Mouse (Mus musculus) liver, embryonic 13.5 days (tissue): ENCODE data around the gene Arhgef9. TPM values are rescaled to one million over a fixed set of nuclear protein-coding genes. Genes with fewer than 3 reads are reported as not detected.

ENCODE experiments used
- ATAC-seq: fragments of 200-750 bp; cut with Nextera tagmentation; 2 replicates; pipeline ENCODE4 v1.8.0; 2017; ENCODE audit warnings: low read depth, mild to moderate bottlenecking, moderate number of reproducible peaks, moderate library complexity
- DNase-seq: peaks from one replicate; pipeline ENCODE4 v3.0.0; 2022
- H3K27ac ChIP-seq: fragments of 300-500 bp; sonication (generic); 2 replicates; pipeline ENCODE4 v1.5.1; 2015; ENCODE audit warnings: moderate library complexity, mild to moderate bottlenecking, inconsistent platforms
- H3K27me3 ChIP-seq: fragments of 300-500 bp; sonication (generic); 2 replicates; pipeline ENCODE4 v1.6.1; 2015; ENCODE audit warnings: mild to moderate bottlenecking, inconsistent platforms
- H3K36me3 ChIP-seq: fragments of 300-500 bp; sonication (generic); 2 replicates; pipeline ENCODE4 v1.6.1; 2015; ENCODE audit warnings: mild to moderate bottlenecking, inconsistent platforms
- H3K4me1 ChIP-seq: fragments of 300-500 bp; sonication (generic); replicated peaks from 2 replicates; pipeline ENCODE4 v1.6.1; 2015; ENCODE audit warnings: inconsistent platforms
- H3K4me2 ChIP-seq: fragments of 300-500 bp; sonication (generic); 2 replicates; pipeline ENCODE4 v1.6.1; 2015; ENCODE audit warnings: inconsistent platforms, mild to moderate bottlenecking, moderate library complexity
- H3K4me3 ChIP-seq: fragments of 300-500 bp; sonication (generic); replicated peaks from 2 replicates; pipeline ENCODE4 v1.5.1; 2015; ENCODE audit warnings: mild to moderate bottlenecking, inconsistent platforms
- H3K9ac ChIP-seq: fragments of 300-500 bp; sonication (generic); 2 replicates; pipeline ENCODE4 v1.6.1; 2015; ENCODE audit warnings: mild to moderate bottlenecking, inconsistent platforms
- H3K9me3 ChIP-seq: fragments of 300-500 bp; sonication (generic); replicated peaks from 2 replicates; pipeline ENCODE4 v1.6.1; 2016; ENCODE audit warnings: inconsistent platforms
- WGBS: fragments of 180-500 bp; shearing (Covaris S2); methylation state at CpG from one replicate; pipeline ENCODE4 v1.1.7; 2015; ENCODE audit not compliant: insufficient replicate concordance; 5-methylcytosine and 5-hydroxymethylcytosine counted together
- polyA plus RNA-seq: library from polyadenylated mRNA; unstranded; fragments of >200 nt; fragmentation: Nextera tagmentation; extraction: Ambion mirVana; gene quantifications from 2 replicates; pipeline ENCODE4 v1.2.1, GENCODE M21; 2015

The Arhgef9 gene
- 1.1 and 1.5 TPM in 2 replicates for polyA plus RNA-seq

DNA sequence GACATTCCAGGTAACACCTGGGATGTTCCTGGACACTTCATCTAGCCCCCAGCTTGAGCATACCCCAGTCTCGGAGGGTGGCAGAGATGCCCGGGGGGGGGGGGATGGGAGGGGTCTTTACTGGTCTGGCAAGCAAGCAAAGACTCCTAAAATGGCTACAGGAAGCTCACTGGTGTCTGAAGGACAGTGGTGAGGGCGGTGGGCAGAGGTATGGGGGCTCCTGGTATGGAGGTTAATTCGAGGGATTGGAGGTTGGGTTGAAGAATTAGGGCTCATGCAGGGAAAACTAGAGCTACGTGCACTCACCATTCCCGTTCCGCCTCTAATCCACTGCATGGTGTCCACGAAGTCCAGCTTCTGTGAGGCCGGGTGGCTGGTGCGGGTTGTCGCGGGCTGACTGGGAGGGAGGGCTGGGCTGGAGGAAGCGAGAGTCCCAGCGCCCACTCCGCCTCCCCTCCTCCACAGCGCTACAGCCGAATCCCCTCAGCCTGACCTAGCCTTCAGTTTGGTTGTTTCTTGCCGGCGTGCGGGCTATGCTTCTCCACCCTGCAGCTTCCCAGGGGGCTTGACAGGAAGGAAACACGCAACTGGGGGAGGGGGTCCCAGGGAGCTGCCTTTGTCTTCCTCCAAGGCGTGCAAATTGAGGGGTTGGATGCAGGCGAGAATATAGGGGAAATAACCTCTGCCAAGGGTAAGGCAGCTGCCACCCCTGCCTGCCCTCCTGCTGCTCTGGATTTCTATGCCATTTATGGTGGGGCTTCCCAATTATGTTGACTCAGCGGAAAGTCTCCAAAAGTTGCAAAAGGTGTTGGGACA is at the start of gene Arhgef9:
TSS of gene Arhgef9 (minus strand) at position 753 of the 816 bp plus-strand sequence.
- H3K9ac ChIP-seq = no peak within 1 kb of the TSS
- H3K9me3 ChIP-seq = no peaks in the 10 kb centered on the region
- WGBS = 15% methylated on average over 24 of the region's 24 CpGs
- H3K4me1 ChIP-seq = no peaks in the 10 kb centered on the region
- no peaks in the 10 kb centered on the region for H3K36me3 ChIP-seq
- peak within 1 kb of the TSS; percentile 51 for H3K4me2 ChIP-seq
- no peaks in the 10 kb centered on the region; the same call in 1 of the 2 replicates for H3K27me3 ChIP-seq
- DNase-seq = no peak
- peak within 1 kb of the TSS; percentile 25 for H3K4me3 ChIP-seq
- H3K27ac ChIP-seq = no peak within 1 kb of the TSS
- ATAC-seq = no peak

DNA sequence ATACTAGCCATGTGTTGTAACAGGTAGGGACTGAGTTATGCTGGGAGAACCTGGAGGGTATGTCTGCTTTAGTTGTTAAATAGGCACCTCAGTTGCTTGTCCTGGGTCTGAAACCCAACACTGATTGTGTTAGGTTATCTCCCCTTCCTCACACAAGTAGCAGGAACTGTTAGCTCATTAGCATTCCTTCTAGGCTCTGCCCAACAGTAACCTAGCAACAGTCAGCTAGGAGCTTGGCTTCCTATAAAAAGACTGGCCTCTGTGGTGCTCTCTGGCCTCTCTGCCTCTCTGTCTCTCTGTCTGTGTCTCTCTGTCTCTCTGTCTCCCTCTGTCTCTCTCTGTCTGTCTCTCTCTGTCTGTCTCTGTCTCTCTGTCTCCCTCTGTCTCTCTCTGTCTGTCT is 42.2 kb upstream of the Arhgef9 start:
- Histone ChIP-seq H3K27me3 (no peaks in the 10 kb centered on the region), H3K27ac (no peak overlapping the region), H3K36me3 (no peaks in the 10 kb centered on the region), H3K4me2 (no peak overlapping the region), H3K4me1 (no peaks in the 10 kb centered on the region), H3K4me3 (no peak overlapping the region), H3K9ac (no peak overlapping the region), H3K9me3 (no peaks in the 10 kb centered on the region)
- ATAC-seq = no peak
- no peak for DNase-seq

DNA sequence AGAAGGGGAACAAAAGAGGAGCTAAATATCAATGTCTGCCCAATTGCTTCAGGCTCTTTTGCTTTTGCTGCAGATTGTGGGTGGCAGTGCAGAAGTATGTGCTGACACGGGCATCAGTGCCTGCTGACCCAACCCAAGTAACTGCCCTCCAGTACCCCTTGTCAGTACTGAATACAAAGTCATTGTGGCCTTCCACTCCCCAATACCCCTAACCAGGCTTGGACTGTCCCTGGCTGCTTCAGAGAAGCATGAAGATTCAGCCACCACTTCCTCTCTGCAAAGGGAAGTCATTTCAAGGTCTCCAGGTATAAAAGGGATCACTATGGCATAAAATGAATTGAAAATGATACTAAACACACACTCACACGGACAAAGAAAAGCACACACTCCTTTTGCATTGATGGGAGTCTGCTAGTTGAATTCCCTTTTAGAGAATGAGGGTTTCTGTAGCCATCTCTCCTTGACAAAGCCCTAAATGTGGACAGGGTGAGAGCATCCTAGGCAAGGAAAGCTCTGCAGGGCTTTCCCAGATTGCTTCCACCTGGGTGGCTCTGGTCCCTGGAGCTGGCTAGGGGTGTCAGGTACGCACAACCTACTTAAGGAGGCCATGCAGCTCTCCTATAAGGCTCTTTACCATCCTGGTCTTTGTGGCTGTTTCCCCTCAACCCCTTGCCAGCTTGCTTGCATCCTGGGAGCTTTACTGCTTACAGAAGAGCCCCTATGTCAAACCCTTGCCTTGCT is 1.1 kb downstream of the Arhgef9 start:
- DNase-seq (no peak), ATAC-seq (no peak)
- Histone ChIP-seq H3K27me3 (no peaks in the 10 kb centered on the region; the same call in 1 of the 2 replicates), H3K36me3 (no peaks in the 10 kb centered on the region), H3K4me3 (no peak overlapping the region), H3K9ac (no peak overlapping the region), H3K4me1 (no peaks in the 10 kb centered on the region), H3K4me2 (peak overlapping the region; percentile 51; the same call in 1 of the 2 replicates), H3K27ac (no peak overlapping the region), H3K9me3 (no peaks in the 10 kb centered on the region)
- 32% methylated on average over 3 of the region's 3 CpGs for WGBS

DNA sequence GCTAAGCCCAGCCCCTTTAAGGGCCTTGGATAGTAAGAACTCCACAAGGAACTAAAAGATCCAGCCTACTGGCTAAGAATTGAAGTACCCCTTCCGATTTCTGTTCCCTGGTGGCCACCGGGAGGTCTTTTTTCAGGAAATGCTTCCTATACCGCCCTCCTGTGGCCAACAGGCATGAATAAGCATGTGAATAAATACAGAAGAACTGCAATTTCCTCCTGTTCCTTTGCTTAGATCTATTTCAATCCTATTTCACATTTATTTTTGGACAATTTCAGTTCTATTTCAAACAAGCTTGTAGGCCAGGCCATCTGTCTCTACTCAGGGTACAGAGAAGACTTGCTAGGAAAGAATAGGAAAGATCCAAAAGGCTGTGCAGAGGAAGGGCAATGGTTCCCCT is 20.7 kb downstream of the Arhgef9 start:
- H3K36me3 ChIP-seq = no peaks in the 10 kb centered on the region
- H3K9ac ChIP-seq = no peak overlapping the region
- H3K27me3 ChIP-seq = no peaks in the 10 kb centered on the region; the same call in 1 of the 2 replicates
- no peaks in the 10 kb centered on the region for H3K9me3 ChIP-seq
- no peak overlapping the region for H3K27ac ChIP-seq
- DNase-seq (no peak), ATAC-seq (no peak)
- no peak overlapping the region for H3K4me2 ChIP-seq
- H3K4me3 ChIP-seq = no peak overlapping the region
- H3K4me1 ChIP-seq = no peaks in the 10 kb centered on the region
- WGBS = 12% methylated on average over 3 of the region's 3 CpGs

DNA sequence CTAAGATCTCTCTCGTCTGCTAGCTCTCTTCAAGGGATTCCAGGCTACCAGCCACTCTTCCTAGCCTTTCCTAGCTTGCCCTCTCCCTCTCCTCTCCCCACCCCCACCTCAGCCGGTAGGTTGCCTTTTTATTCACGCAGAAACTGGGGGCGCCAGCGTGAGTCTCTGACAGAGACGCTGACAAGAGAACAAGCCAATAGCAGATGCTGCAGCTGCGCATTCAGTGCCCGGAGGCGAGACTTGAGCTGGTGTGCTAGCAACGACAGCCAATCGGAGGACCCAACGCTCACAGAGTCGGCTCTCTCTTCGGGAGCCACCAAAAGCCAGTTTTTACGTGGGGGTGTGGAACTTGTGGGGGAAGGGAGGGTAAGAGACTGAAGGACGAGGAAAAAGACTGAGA is 30.3 kb downstream of the Arhgef9 start:
- peak overlapping the region; percentile 54 for H3K4me3 ChIP-seq
- H3K4me2 ChIP-seq = peak overlapping the region; percentile 63
- peak overlapping the region; percentile 52 for H3K9ac ChIP-seq
- peaks cover 5% of the 10 kb centered on the region; the same call in 1 of the 2 replicates for H3K27me3 ChIP-seq
- DNase-seq (peak; percentile 62), ATAC-seq (peak; percentile 94)
- H3K36me3 ChIP-seq = no peaks in the 10 kb centered on the region
- H3K27ac ChIP-seq = no peak overlapping the region
- H3K9me3 ChIP-seq = no peaks in the 10 kb centered on the region
- WGBS = 8% methylated on average over 16 of the region's 16 CpGs
- no peaks in the 10 kb centered on the region for H3K4me1 ChIP-seq

DNA sequence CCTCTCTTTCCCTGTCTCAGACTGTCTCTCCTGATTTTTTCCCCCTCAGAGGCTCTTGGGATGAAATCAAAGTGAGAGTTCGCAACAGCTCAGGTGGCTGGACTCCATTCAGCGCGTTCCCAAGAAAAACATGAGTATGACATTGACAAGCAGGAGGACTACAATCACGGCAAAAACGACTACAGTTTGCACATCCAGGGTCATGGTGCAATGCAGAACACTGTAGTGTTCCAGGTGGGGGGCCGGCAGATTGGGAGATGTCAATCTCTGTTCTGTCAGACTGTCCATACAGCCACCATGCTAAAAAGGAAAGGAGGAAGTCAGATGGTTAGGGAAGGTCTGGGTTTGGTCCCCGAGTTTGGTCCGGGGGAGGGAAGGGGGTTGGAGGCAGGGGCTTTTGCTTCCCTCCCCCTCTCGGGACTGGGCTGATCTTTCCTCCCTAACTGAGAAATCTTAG is 31.0 kb downstream of the Arhgef9 start:
- Histone ChIP-seq H3K36me3 (no peaks in the 10 kb centered on the region), H3K27ac (no peak overlapping the region), H3K9me3 (no peaks in the 10 kb centered on the region), H3K4me3 (peak overlapping the region; percentile 54), H3K4me1 (no peaks in the 10 kb centered on the region), H3K27me3 (peaks cover 5% of the 10 kb centered on the region; the same call in 1 of the 2 replicates), H3K4me2 (peak overlapping the region; percentile 63), H3K9ac (peak overlapping the region; percentile 52)
- 0 out of 2 replicates have a peak, but pooled peaks have one; percentile 22 for ATAC-seq
- DNase-seq = no peak
- whole genome bisulfite sequencing = 26% methylated on average over 9 of the region's 9 CpGs

DNA sequence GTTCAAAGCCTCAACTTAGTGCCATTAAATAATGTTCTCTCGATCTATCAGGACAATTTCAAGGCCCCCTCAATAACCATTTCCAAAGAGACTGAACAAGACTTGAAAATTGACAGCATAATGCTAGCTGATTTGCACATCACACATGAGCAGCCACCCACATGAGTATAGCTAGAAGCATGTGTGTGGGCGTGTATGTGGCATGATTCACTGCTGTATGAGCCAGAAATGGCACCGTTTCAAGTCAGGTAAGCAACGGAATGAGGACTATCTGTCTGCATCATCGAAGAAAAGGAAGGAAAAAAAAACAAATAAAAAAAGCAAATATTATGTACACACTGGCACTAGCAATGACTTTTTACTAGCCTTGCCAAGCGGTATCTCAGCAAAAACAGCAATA is 32.5 kb downstream of the Arhgef9 start:
- Histone ChIP-seq H3K4me3 (no peak overlapping the region), H3K9ac (no peak overlapping the region), H3K4me2 (no peak overlapping the region), H3K27ac (no peak overlapping the region), H3K4me1 (no peaks in the 10 kb centered on the region), H3K9me3 (no peaks in the 10 kb centered on the region), H3K36me3 (no peaks in the 10 kb centered on the region), H3K27me3 (peaks cover 5% of the 10 kb centered on the region; the same call in 1 of the 2 replicates)
- 65% methylated on average over 6 of the region's 6 CpGs for WGBS
- no peak for DNase-seq
- ATAC-seq = no peak

DNA sequence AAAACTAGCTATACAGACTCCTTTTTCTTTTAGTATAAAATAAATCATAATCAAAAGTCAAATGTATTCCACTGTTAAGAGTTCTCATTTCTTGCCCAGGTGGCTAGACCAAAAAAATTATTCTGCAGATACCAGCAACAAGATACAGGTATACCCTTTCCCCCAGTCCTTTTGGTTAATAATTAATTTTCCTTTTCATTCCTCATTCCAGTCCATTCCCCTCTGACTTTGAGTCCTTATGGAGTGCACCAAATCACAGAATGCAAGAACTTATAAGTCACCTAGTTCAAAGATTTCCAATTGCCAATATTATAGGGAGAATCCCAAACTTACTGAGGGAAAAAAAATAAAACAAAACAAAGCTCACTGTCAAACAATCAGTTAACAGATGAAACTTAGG is 33.2 kb downstream of the Arhgef9 start:
- no peak overlapping the region for H3K4me2 ChIP-seq
- ATAC-seq = no peak
- no peak for DNase-seq

DNA sequence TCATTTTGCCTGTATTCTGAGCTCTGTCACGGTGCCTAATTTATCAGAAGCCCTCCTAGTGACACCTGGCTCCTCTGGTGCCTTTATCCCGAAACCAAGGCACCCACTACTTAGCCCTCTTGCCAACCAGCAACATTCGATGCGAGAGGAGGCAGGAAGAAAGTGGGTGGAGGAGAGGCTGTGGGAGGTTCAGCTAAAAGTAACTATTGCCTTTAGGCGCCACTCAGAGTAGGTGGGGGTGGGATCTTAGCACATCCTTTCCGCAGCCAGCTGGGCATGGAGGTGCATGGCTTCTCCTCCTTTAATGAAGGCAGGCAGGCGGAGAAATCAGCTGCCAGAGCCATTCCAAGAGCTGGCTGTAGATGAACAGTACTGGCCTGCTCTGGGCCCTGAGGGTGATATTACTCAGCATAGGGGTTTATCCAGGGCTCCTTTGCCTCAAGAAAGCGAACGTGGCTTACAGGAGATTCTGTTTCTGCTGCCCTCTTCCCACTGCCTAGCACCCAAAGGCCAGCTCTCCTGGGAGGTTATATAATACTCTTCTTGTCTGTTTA is 39.7 kb downstream of the Arhgef9 start:
- Histone ChIP-seq H3K9ac (no peak overlapping the region), H3K9me3 (no peaks in the 10 kb centered on the region), H3K27ac (no peak overlapping the region), H3K4me1 (no peaks in the 10 kb centered on the region), H3K36me3 (no peaks in the 10 kb centered on the region), H3K4me3 (no peak overlapping the region), H3K4me2 (no peak overlapping the region), H3K27me3 (peaks cover 4% of the 10 kb centered on the region; the same call in 1 of the 2 replicates)
- ATAC-seq (no peak), DNase-seq (no peak)
- WGBS = 44% methylated on average over 9 of the region's 9 CpGs

More for the DNA sequence above, 33.2 kb downstream of the Arhgef9 start:
- H3K4me1 ChIP-seq = no peaks in the 10 kb centered on the region
- H3K9ac ChIP-seq = no peak overlapping the region
- no peak overlapping the region for H3K4me3 ChIP-seq
- H3K27me3 ChIP-seq = peaks cover 5% of the 10 kb centered on the region; the same call in 1 of the 2 replicates
- H3K36me3 ChIP-seq = no peaks in the 10 kb centered on the region
- no peak overlapping the region for H3K27ac ChIP-seq
- H3K9me3 ChIP-seq = no peaks in the 10 kb centered on the region

DNA sequence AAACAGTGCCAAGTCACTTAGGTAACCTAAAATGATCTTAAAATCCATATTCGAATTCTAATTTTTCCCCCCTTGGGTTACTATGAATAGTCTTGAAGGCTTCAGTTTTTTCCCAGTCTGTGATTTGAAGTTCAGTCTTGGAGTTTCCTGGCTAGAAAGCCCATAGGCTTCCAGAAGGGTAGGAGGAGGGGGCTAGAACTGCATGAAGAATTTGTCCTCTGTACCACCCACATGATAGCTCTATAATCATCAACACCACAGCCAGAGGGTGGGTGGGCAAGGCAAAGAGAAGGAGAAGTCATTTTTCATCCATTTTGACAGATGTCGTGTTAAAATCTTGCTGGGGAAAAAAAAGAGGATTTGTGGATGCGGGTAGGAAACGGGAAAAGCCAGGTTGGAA is 58.0 kb downstream of the Arhgef9 start:
- Histone ChIP-seq H3K4me1 (no peaks in the 10 kb centered on the region), H3K9me3 (no peaks in the 10 kb centered on the region), H3K27me3 (no peaks in the 10 kb centered on the region; the same call in 1 of the 2 replicates), H3K27ac (no peak overlapping the region), H3K4me3 (no peak overlapping the region), H3K9ac (no peak overlapping the region), H3K36me3 (no peaks in the 10 kb centered on the region), H3K4me2 (no peak overlapping the region)
- WGBS = 57% methylated on average over 4 of the region's 4 CpGs
- DNase-seq (no peak), ATAC-seq (no peak)

DNA sequence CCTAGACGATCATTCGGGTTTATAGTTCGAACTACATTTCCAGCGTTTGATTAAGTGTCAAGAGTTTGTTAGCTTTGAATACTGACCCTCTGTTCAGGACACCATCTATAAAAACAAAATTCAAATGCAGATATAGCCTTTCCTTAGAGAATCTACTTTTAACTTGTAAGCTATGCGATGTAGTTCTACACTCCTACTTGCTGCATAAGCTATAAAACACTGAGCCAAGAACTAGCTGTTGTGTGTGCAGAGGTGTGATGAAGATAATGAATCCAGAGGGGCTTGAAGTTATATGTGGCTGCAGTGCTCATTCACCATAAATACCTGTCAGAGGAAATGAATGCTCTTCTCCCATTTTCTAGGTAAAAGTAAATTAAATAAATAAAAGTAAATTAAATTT is 63.2 kb downstream of the Arhgef9 start:
- Histone ChIP-seq H3K27ac (no peak overlapping the region), H3K9ac (no peak overlapping the region), H3K9me3 (no peaks in the 10 kb centered on the region), H3K4me2 (no peak overlapping the region), H3K36me3 (no peaks in the 10 kb centered on the region), H3K4me1 (no peaks in the 10 kb centered on the region), H3K27me3 (no peaks in the 10 kb centered on the region; the same call in 1 of the 2 replicates), H3K4me3 (no peak overlapping the region)
- ATAC-seq = no peak
- no peak for DNase-seq
- WGBS = 71% methylated on average over 5 of the region's 5 CpGs
